Mouse (Mus musculus) CH12.LX (cell line): ENCODE measurements around the gene Lekr1.

ENCODE experiments used
- CTCF ChIP-seq, 2 experiments: IDR thresholded peaks in 1 of 2; conservative IDR thresholded peaks in 1 of 2; 2 replicates each; pipeline ENCODE4 v1.5.1; 2011 to 2012; ENCODE audit warnings: low read depth in 2 of 2, low read length in 2 of 2, improper control_type of control experiment in 1 of 2, inconsistent platforms in 1 of 2, mild to moderate bottlenecking in 1 of 2, moderate library complexity in 1 of 2
- E2F4 ChIP-seq: IDR thresholded peaks from 2 replicates; pipeline ENCODE4 v1.6.1; 2011; ENCODE audit warnings: low read depth, low read length, improper control_type of control experiment; ENCODE audit not compliant: insufficient replicate concordance
- MYC ChIP-seq: IDR thresholded peaks from 2 replicates; pipeline ENCODE4 v1.6.1; 2011; ENCODE audit warnings: low read depth, mild to moderate bottlenecking, improper control_type of control experiment, low read length
- RCOR1 ChIP-seq: conservative IDR thresholded peaks from 2 replicates; pipeline ENCODE4 v1.6.1; 2012; ENCODE audit warnings: low read depth, mild to moderate bottlenecking, inconsistent platforms, low read length, improper control_type of control experiment
- ZNF384 ChIP-seq: IDR thresholded peaks from 2 replicates; pipeline ENCODE4 v1.6.1; 2012; ENCODE audit warnings: low read depth, low read length, improper control_type of control experiment, inconsistent platforms

DNA sequence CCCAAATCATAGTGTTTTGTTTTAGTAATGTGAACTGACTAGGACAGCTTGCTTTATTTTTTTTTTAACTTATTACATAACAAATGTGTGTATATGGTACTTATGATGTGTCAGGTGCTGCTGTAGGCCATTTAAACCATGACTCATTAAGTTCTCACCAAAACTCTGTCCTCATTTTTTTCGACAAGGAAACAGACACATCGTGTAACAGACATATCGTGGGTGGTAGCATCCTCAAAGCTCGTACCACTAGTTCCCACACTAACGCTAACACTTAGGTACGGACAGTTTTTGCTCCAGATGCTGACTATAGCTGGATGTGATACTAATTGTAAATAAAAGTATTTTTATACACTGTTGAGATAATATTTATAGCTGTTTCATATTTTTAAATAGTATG is 43.0 kb upstream of the Lekr1 start:
- TF ChIP-seq E2F4 (no peak), RCOR1 (no peak), MYC (no peak), ZNF384 (no peak), CTCF (conservative IDR thresholded peaks at IDR 0.05 in 1 of 2, IDR thresholded peaks at IDR 0.05 in 1 of 2; ENCODE audit: low read depth in 2 of 2, low read length in 2 of 2) (no peak)
